Mouse (Mus musculus) urinary bladder, postnatal 0 days (tissue): ENCODE measurements around the gene Mthfd2l. TPM values are rescaled to one million over a fixed set of nuclear protein-coding genes. Genes with fewer than 3 reads are reported as not detected.

Source experiments
- polyA plus RNA-seq: library from polyadenylated mRNA; unstranded; fragments of >200 nt; fragmentation: Nextera tagmentation; extraction: Ambion mirVana; gene quantifications from 2 replicates; pipeline ENCODE4 v1.2.1, GENCODE M21; 2015

The Mthfd2l gene
- polyA plus RNA-seq: 38.2 and 43.1 TPM in 2 replicates

DNA sequence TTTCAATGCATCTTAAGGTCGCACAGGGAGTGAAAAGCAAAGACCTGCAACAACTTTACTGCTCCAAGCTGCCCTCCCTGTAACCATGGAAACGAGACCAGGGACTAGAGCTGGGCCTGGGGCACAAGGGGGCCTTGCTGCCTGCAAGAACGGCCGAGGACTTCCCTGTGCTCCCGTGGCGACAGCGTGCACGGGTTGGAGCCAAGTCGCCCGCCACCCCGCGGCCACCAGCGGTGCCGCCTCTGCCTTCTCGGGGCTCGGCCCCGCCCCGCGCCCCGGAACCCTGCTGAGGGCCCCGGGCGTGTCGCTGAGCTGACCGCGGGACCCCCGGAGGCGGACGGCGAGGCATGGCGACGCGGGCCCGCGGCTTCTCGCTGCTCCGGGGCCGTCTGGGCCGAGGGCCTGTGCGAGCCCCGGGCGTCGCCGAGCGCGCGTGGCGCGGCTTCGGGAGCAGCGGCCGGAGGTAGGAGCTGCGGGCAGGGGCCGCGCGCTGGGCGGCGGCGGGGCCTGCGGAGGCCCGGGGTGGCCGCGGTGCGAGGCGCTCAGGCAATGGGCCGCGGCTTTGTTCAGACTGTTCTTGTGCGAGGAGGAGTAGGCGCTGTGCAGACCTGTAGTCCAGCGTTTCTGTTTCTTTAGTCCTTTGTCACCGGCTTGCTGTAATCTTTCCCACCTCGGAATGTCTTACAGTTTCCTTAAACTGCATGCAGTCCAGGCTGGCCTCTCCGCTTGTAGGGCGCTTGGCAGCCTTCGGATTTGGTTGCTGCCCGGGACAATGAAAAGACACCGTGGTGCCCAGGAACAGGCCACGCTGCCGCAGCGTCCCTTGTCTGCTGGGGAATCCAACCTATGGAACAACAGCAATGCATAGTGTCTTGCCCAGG, at the start of gene Mthfd2l:
Gene Mthfd2l, plus strand, starts transcription at position 147 of the 881 bp plus-strand sequence.

DNA sequence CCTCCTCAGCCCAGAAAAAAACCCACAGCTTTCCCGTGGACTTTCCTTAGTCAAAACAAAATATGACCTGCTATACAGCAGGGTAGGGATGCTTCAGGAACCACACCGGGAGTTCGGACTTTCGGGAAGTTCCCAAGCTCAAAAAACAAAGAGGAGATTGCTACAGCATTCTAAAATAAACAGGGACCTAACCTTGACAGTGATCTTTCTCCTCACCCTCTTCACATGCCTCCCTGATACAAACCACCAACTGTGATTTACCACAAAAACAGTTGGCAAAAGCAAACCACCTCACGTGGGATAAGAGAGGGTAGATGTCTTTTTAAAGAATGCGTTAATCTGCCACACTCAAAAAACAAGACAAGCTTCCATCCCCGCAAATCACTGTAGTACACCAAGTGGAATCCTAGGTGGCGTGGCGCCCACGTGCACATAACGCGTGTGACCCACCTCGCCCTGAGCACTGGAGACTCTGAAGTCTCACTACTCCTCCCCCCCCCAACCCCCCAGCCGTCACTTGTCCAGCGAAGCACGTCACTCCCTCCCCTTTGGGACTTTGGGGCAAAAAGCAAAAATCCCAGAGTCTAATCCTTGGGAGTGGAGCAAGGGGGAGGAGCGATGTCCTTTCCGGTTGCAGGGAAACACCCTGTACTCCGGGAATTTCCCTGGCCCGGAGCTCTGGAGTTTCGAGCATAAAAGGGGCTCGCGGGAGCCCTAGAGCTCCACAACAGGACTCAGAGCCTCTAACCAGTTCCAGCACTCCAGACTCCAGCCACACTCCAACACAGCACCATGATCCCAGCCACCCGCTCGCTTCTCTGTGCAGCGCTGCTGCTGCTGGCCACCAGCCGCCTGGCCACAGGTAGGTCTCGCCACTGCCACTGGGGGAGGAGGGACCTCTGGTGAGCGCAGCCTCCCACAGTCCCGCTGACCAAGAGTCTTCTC, 40.1 kb upstream of the Mthfd2l start, which contains the start of gene Cxcl1:
Gene Cxcl1, plus strand, starts transcription at position 723 of the 945 bp plus-strand sequence.

DNA sequence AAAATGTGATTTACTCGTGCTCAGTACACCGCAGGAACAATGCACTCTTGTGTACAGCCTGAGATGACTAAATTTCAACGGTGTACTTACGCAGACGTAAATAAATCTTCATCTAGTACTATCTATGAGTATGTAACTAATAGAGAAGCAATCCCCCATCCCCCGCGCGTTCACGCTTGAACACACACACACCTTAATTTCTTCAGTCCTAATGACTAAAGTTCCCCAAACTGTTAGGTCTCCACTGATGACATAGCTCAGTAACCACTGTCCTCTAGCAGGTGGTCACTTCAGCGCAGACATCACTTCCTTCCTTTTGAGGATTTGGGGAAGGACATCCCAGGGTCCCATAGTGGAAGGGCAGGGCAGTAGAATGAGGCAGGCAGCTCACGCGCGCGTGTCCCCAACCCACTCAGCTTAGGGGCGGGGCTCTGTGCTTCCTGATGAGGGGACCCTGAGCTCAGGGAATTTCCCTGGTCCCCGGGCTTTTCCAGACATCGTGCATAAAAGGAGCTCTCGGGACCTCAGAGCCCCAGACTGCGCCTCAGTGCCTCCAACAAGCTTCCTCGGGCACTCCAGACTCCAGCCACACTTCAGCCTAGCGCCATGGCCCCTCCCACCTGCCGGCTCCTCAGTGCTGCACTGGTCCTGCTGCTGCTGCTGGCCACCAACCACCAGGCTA, 27.4 kb upstream of the Mthfd2l start, which contains the start of gene Cxcl2:
Gene Cxcl2, plus strand, starts transcription at position 533 of the 682 bp plus-strand sequence.

DNA sequence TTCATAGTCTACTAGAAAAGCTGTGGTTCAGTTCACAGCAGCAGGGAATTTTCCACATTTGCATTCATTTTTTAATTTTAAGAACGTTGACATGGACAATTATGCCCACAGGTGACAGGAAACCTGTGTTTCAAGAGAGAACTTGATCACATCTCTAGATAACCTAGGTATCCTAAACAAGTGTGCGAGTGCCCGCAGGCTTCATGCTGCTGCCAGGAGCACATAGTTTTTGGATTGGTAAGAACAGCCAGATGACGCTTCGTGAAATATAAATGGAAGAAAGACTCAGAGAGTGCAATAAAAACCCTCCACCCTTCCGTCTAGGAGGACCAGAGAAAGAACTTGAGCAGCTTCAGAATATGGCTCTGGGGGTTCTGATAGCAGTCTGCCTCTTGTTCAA, 96.2 kb downstream of the Mthfd2l start, which contains the start of gene Epgn:
Gene Epgn, plus strand, starts transcription at position 301 of the 400 bp plus-strand sequence.

Other genes with a start within 250 kb of the Mthfd2l start
- gene Cxcl5, start 171.8 kb upstream of the Mthfd2l start, polyA plus RNA-seq: 0.59 and 1.2 TPM in 2 replicates
- gene Ppbp, start 162.6 kb upstream of the Mthfd2l start, polyA plus RNA-seq: 9.1 and 9.8 TPM in 2 replicates
- 371 and 501 TPM in 2 replicates for gene Pf4, start 158.7 kb upstream of the Mthfd2l start, polyA plus RNA-seq
- gene Cxcl3, start 145.0 kb upstream of the Mthfd2l start, polyA plus RNA-seq: 0.72 and 4.7 TPM in 2 replicates
- gene Cxcl15, start 136.6 kb upstream of the Mthfd2l start, polyA plus RNA-seq: 0.10 and 0.50 TPM in 2 replicates
- gene Cxcl1, start 39.9 kb upstream of the Mthfd2l start, polyA plus RNA-seq: 1.0 and 3.7 TPM in 2 replicates
- 0.83 and 7.8 TPM in 2 replicates for gene Cxcl2, start 27.2 kb upstream of the Mthfd2l start, polyA plus RNA-seq
- gene Epgn, start 96.3 kb downstream of the Mthfd2l start, polyA plus RNA-seq: 0.08 and 0.13 TPM in 2 replicates
- gene Ereg, start 143.5 kb downstream of the Mthfd2l start, polyA plus RNA-seq: 3.0 and 5.2 TPM in 2 replicates
- 12.8 and 18.7 TPM in 2 replicates for gene Areg, start 208.5 kb downstream of the Mthfd2l start, polyA plus RNA-seq